12 mouse cellular contexts compared by ENCODE assay signal in the genomic region with DNA sequence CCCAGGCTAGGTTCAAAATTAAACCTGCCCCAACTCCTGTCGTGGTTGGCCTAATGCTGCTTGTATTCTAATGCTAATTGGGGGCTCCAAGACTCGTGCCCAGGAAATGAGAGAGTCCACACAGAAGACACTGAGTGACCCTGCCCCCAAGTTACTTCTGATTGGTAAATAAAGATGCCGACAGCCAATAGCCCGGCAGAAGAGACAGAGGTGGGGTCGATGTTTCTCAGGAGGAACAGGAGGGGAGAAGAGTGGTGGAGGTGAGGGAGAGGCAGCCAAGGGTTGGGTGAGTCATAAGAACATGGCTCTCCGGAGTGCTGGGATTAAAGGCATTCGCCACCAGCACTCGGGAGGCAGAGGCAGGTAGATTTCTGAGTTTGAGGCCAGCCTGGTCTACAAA.
"Had no signal": no experiment of that assay in that cellular context is flagged by ENCODE, and none has a peak within 500 bp of the region (broad histone marks: within the 10 kb centered on the region; RNA-seq: fewer than 3 reads in every experiment).

No protein-coding gene starts in this region.

- DNase-seq: gastrocnemius, postnatal 14 days; gastrocnemius, postnatal 36 days; heart, adult 18-20 months; heart, postnatal 10 days; heart, postnatal 36 days; kidney, adult 11 months; kidney, adult 2 months; kidney, postnatal 10 days; kidney, postnatal 25 days; kidney, postnatal 4 days; liver; liver, embryonic 13.5 days had no signal
